Mouse (Mus musculus): ENCODE results near the gene Xpo6. TPM values are rescaled to one million over a fixed set of nuclear protein-coding genes. Genes with fewer than 3 reads are reported as not detected.

The Xpo6 gene
- total RNA-seq (2017): 57.4 and 73.4 TPM in 2 replicates

DNA sequence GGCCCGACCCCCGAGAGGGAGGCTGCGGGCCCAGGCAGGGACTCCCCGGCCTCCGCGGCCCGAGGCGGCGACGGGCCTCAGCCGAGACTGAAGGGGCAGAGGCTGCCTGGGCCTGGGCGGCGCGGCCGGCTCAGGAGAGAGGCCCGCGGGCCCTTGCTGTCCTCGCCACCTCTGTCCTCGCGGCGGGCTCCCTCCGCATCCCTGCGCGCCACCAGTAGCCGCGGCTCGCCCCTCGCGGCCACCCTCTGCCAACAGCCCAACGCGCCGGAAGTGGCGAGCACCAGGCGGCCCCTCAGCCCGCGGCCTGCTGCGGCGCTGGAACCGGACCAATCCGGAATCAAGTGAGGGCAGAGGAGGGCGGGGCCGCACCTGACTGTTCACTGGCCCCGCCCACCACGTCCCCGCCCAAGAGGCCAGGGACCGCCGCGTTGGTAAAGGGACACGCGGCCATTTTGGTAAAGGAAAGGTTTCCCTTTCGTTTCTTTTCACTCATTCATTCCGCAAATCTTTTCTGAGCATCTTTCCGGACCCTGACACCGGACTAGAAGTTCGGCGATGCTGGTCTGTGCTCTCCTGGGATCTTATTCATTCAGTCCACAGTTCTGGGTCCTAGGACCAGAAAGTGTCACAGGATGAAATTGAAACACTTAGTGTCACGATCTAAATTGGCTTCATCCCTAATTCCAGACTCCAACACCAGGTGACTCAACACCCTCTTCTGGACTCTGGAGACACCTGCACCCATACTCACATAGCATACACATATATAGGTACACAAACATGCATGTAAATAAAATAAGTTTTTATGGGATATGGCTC lies at the start of gene Xpo6:
Gene Xpo6, minus strand, starts transcription at position 324 of the 819 bp plus-strand sequence.
- peak; percentile 90 to 98 for ATAC-seq (replicated peaks in 1 of 2; ENCODE audit: insufficient read depth in 1 of 2, low FRiP score in 2 of 2, low TSS enrichment in 1 of 2, low read depth in 1 of 2, poor library complexity in 2 of 2, severe bottlenecking in 2 of 2)

DNA sequence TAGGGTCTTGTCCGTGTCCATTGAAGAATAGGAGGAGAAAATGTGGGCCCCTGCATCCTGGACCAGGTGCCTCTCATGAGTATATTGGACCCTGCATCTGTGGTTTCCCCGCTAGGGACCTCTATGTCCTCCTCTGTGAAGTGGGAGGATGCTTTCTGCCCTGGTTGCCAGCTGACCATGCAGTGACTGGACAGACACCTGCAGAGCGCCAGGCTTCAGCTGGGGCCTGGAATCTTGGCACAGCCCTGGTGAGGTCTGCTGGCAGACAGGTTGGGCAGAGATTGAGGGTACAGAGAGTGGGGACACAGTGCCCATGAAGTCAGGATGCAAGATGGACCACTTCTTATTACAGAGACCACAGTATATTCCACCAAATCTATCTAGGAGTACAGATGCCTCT lies 49.7 kb upstream of the Xpo6 start:
- no peak for ATAC-seq (replicated peaks in 1 of 2; ENCODE audit: insufficient read depth in 1 of 2, low FRiP score in 2 of 2, low TSS enrichment in 1 of 2, low read depth in 1 of 2, poor library complexity in 2 of 2, severe bottlenecking in 2 of 2)

DNA sequence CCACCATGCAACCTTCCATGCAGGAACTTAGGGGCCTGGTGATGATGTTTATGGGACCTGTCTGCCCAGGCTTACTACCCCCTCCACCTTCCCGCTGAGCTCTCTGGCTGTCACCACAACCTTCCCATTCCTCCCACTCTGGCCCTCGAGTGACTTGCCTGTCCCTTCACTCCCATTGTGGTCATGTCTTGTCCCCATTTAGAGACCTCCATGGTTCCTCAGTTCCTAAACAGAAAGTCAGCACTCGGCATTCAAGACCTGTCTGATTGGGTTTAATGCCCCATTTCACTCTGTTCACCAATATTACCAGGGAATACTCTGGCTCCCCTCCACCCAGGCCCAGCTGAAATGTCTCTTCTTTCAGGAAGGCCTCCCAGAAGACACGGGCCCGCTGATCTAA lies 48.8 kb upstream of the Xpo6 start:
- no peak for ATAC-seq (replicated peaks in 1 of 2; ENCODE audit: insufficient read depth in 1 of 2, low FRiP score in 2 of 2, low TSS enrichment in 1 of 2, low read depth in 1 of 2, poor library complexity in 2 of 2, severe bottlenecking in 2 of 2)

DNA sequence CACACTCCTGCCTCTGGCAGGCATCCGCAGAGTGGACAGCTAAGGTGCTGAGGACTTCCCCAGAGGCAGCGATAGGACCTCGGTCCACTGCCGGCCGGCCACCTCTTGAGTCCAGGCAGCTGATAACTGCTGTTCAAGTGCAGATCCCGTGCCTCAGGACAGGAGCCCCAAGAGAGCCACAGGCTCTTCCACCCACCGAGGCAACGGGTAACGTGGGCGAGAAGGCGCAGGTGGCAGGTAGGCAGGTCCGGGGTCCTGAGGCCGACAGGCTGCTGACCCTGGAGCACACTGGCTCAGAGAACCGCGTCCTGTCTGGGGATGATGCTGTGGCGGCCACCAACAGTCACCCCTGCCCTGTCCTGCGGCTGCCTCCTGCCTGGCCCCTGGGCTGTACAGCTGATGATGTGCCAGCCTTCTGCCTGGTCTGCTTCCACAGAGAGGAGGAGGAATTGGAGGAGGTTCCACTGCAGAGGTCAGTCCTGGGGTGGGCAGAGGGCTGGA lies 48.4 kb upstream of the Xpo6 start:
- ATAC-seq (replicated peaks in 1 of 2; ENCODE audit: insufficient read depth in 1 of 2, low FRiP score in 2 of 2, low TSS enrichment in 1 of 2, low read depth in 1 of 2, poor library complexity in 2 of 2, severe bottlenecking in 2 of 2): no peak; a peak in 1 of 4 replicates

DNA sequence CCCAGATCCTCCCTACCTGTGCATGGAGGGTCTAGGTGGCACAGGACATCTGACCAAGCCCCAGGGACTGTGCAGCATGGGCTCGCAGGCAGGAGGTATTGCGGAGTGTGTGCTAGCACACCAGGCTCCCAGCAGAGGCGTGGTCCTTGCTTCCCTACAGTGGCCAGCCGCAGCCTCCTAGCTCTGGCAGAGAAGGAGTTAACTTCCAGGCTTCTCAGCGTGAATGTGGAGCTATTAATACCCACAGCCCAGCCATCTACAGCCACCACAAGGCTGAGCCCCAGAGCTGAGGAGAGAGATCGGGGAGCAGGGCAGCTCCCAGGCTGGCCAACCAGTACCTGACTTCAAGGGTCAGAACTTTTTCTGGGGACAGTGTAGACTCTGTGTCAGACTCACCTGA lies 47.8 kb upstream of the Xpo6 start:
- ATAC-seq (replicated peaks in 1 of 2; ENCODE audit: insufficient read depth in 1 of 2, low FRiP score in 2 of 2, low TSS enrichment in 1 of 2, low read depth in 1 of 2, poor library complexity in 2 of 2, severe bottlenecking in 2 of 2): 0 out of 4 replicates have a peak, but pooled peaks of 1 of the 2 experiments have one; percentile 27

DNA sequence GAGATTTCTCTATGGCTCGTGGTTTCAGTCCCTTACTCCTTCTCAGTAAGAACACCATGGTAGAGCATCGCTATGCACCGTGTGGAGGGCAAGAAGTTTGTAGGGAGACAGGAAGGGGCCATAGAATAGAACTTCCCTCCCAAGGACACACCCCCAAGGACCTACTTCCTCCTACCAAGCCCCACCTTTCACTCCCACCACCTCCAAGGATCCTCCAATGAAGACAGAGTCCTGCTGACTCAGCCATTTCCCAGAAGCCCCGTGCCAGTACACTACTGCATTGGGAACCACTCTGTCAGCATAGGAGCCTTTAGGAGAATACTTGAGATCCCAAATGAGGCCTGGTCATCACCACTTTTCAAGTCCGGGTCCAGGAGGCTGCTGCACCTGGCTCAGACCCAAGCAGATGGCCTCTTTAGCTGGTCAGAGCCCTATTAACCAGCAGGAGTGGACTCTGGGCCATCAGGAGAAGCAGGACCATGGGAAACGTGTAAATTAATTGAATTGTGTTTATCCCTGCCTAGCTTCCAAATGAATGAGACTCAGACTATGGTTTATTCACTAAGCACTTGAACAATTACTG lies 44.0 kb upstream of the Xpo6 start:
- ATAC-seq (replicated peaks in 1 of 2; ENCODE audit: insufficient read depth in 1 of 2, low FRiP score in 2 of 2, low TSS enrichment in 1 of 2, low read depth in 1 of 2, poor library complexity in 2 of 2, severe bottlenecking in 2 of 2): peak; percentile 4 to 38; a peak in 1 of 4 replicates

DNA sequence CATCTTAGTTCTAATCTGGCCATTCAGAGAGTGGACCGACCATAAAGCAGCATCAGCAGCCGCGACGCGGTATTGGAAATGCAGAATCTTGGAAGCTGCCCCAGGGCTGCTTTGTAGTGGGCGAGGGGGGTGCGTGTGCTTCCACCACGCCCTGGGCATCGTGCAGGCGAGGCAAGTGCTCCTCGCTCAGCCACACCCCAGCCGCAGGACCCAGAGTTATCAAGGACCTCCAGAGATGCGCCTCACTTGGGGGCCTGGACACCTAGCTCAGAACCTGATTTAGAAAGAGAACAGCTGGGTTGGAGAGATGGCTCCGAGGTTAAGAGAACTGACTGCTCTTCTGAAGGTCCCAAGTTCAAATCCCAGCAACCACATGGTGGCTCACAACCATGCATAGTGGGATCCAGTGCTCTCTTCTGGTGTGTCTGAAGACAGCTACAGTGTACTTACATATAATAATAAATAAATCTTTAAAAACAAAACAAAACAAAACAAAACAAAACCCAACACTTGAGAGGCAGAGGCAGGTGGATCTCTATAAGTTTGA lies 40.6 kb upstream of the Xpo6 start:
- no peak for ATAC-seq (replicated peaks in 1 of 2; ENCODE audit: insufficient read depth in 1 of 2, low FRiP score in 2 of 2, low TSS enrichment in 1 of 2, low read depth in 1 of 2, poor library complexity in 2 of 2, severe bottlenecking in 2 of 2)

DNA sequence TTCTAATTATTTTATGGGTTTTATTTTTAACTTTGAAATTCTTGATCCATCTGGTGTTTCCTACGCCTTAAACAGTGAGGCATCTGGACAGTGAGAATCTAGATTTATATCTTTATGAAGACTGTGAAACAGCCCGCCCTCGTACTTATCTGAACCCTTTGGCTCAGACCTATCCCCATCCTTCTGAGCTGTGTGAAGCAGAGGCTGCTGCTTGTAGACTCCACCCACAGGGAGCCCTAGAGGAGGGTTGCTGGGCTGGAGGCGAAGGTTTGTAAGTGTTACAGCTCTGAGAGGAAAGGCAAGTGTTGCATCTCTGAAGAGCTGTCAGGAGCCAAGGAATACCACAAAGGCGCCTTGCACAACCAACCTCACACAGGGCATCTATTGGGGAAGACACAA lies 36.5 kb upstream of the Xpo6 start:
- ATAC-seq (replicated peaks in 1 of 2; ENCODE audit: insufficient read depth in 1 of 2, low FRiP score in 2 of 2, low TSS enrichment in 1 of 2, low read depth in 1 of 2, poor library complexity in 2 of 2, severe bottlenecking in 2 of 2): peak in 1 of 2 experiments; percentile 30; a peak in 1 of 4 replicates

DNA sequence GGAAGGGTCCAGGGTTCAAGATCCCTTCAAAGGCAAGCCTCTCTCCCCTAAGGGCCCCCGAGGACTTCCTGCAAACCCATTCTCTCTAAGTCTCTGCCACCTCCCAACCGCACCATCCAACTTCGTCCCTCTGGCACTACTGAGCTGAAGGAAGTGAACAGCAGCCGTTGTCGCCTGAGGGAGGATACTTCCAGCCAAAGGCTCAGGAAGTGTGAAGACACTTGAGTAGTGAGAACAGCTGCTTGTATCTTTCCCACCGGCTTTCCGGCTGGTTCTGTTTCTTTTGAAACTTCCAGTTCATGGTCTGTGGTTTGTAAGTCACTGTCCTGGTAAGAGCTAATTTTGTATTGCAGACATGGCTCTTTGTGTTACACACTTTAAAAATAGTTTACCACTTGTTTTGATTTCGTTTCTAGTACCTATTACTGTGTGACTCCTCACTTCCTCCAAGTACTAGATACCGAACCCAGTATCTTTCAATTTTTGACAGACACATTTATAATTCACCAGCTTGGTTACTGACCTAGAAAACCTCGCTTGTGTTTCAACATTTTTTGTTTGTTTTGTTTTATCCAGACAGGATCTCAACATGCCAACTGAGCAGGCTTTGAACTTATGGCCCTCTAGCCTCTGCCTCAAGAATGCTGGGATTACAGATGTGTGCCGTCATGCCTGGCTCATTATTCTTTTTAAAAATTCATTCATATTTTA lies 35.9 kb upstream of the Xpo6 start:
- ATAC-seq (replicated peaks in 1 of 2; ENCODE audit: insufficient read depth in 1 of 2, low FRiP score in 2 of 2, low TSS enrichment in 1 of 2, low read depth in 1 of 2, poor library complexity in 2 of 2, severe bottlenecking in 2 of 2): peak; percentile 69 to 75

DNA sequence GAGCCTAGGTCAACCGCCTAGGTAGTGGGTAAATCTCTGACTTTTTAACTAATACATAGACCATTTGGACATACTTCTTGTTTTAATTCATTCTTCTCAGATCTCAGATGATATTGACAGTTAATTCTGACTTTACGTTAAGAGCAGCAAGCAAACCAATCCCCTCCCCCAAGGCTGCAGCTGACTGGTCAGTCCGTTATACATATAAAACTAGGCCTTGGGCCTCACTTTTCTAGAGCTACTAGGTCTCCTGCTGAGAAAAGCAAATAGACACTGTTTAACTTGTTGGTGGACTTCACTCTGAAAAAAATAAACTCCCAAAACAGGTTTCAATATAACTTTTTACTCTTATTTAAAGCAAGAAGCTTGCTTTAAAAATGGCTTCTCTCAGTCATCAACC lies 34.3 kb upstream of the Xpo6 start:
- no peak for ATAC-seq (replicated peaks in 1 of 2; ENCODE audit: insufficient read depth in 1 of 2, low FRiP score in 2 of 2, low TSS enrichment in 1 of 2, low read depth in 1 of 2, poor library complexity in 2 of 2, severe bottlenecking in 2 of 2)

DNA sequence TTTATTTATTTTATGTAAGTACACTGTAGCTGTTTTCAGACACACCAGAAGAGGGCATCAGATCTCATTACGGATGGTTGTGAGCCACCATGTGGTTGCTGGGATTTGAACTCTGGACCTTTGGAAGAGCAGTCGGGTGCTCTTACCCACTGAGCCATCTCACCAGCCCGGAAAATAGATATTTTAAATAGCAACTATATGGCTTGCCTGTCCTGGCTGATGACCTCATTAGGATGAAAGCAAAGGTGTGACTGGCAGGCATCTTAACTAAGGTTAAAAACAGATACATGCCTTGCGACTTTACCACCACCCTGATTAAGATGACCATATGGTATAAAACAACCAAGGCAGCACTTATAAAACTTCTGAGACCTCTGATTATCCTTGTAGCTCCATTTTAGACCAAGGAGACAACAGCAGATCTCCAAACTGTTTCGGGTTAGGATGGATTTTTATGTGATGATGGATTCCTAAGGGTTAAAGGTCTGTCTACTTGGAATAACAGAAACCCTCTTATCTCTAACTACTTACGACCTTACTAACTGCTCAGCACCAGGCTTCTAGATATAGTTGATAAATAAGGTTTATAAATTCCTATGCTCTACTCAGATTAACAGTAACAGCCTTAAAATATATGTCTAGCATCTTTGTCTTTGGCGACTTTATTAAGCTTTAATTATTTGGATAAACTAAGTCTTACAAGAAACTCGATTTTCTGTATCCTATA lies 32.2 kb upstream of the Xpo6 start:
- ATAC-seq (replicated peaks in 1 of 2; ENCODE audit: insufficient read depth in 1 of 2, low FRiP score in 2 of 2, low TSS enrichment in 1 of 2, low read depth in 1 of 2, poor library complexity in 2 of 2, severe bottlenecking in 2 of 2): no peak

DNA sequence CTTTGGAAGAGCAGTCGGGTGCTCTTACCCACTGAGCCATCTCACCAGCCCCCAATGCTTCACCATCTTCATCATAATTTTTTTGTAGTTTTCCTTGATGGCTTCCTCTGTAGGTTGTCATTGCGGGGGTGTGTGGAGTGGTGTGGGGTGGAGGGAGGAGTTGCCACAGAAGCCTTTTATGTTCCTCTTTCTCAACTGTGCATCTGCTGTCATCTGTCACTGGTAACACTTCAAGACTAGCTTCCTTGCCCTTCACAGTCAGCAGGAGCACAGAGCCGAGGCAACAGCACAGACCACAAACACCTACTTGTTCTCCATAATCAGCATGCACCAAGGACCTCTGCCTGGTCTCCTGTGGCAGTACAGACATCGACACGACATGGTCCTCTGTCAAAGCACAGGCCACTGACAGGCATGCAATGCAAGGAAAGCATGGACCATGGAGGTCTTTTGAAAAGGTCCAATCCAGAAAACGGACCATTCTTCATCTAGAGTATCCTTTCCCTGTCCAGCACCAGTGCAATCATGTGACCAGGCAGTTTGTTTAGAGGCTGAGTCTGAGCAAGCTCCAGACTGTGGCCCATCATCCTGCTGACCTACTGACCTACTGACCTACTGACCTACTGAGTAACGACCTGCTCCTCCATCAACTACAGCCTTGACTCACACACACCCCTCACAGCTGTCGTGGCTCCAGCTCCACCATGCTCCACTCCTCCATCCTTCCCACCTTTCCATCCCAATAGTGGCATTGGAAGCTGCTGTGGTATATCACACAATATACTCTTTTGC lies 30.3 kb upstream of the Xpo6 start:
- peak; percentile 99 to 100 for ATAC-seq (replicated peaks in 1 of 2; ENCODE audit: insufficient read depth in 1 of 2, low FRiP score in 2 of 2, low TSS enrichment in 1 of 2, low read depth in 1 of 2, poor library complexity in 2 of 2, severe bottlenecking in 2 of 2)

DNA sequence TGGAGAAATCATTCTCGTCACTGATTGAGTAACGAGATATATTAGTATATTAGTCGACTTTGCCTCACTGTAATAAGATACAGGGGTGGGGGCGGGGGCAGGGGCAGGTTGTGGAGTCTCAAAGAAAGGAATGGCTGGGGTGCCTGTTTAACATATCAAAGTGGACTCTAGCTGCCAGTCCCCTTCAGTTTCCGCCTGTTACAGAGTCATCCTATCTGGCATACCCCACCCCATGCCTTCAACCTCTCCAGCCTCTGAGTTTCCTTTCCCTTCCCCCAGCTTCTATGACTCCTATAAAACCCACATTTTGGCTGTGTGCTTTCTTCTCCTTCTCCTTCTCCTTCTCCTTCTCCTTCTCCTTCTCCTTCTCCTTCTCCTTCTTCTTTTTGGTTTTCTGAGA lies 25.8 kb upstream of the Xpo6 start:
- no peak for ATAC-seq (replicated peaks in 1 of 2; ENCODE audit: insufficient read depth in 1 of 2, low FRiP score in 2 of 2, low TSS enrichment in 1 of 2, low read depth in 1 of 2, poor library complexity in 2 of 2, severe bottlenecking in 2 of 2)

DNA sequence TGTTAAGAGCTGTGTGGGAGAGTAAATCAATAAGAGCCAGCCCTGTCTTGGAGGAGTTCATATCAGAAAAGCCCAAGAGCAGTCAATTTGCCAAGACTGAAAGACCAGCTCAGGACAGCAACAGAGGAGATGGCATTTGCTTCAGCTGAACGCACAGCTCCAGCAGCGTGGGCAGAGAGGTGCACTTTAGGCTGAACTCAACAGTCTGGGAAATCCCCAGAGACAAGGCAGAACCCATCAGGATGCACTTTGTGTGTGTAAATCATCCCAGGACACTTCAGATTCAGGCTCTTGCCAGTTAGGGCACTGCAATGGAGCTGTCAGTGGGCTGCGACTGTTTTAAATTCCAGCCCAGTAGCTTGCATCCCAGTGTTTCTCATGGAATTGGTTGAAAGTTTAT lies 22.5 kb upstream of the Xpo6 start:
- no peak for ATAC-seq (replicated peaks in 1 of 2; ENCODE audit: insufficient read depth in 1 of 2, low FRiP score in 2 of 2, low TSS enrichment in 1 of 2, low read depth in 1 of 2, poor library complexity in 2 of 2, severe bottlenecking in 2 of 2)

DNA sequence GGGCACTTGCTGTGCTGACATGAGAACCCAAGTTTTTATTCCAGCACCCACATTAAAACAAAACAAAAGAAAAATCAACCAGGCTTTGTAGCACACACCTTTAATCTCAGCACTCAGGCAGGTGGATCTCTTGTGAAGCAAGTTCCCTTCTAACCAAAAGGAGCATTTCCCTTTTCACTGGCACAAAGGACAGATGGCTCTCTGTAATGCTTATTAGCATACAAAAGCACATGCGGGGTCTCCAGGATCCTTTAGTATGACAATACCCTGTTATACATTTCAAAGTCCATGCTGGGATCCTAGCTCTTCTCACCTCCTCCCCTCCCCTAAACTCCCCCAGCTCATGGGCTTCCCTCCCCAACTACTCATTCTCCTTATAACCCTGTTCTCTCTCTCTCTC lies 20.3 kb upstream of the Xpo6 start:
- ATAC-seq (replicated peaks in 1 of 2; ENCODE audit: insufficient read depth in 1 of 2, low FRiP score in 2 of 2, low TSS enrichment in 1 of 2, low read depth in 1 of 2, poor library complexity in 2 of 2, severe bottlenecking in 2 of 2): no peak

DNA sequence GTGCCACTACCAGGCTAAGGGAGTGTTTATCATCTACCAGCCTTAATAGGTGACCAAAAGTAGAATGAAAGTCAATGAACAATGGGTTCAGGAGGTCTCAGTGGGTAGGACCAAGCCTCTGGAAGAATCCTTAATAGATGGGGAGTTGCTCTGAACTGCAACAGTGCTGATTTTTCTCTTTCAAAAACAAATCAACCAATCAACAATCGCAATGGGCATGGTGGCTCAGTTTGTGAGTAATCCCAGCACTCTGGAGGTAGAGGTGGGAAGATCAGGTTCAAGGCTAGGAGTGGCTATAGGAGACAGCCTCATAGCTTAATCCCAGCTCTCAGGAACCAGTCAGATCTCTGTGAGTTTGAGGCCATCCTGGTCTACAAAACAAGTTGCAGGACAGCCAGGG lies 18.0 kb upstream of the Xpo6 start:
- ATAC-seq (replicated peaks in 1 of 2; ENCODE audit: insufficient read depth in 1 of 2, low FRiP score in 2 of 2, low TSS enrichment in 1 of 2, low read depth in 1 of 2, poor library complexity in 2 of 2, severe bottlenecking in 2 of 2): no peak

DNA sequence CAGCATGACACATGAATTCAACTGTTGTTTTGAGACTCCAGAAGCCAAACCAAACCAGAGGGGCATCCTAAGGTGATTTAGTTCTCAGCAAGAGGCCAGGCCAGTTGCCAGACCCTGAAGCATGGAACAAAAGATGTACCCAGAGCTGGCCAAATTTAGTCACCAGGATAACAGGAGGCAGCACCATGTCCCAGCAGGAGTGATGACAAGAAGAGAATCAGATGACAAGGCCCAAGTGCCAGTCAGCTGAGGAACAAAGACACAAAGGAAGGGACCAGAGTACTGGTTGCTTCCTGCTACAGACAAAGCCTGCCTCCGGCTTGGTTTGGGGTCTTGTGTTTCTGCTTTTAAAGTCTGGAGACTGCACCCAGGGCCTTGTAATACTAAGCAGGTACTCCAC lies 16.6 kb upstream of the Xpo6 start:
- ATAC-seq (replicated peaks in 1 of 2; ENCODE audit: insufficient read depth in 1 of 2, low FRiP score in 2 of 2, low TSS enrichment in 1 of 2, low read depth in 1 of 2, poor library complexity in 2 of 2, severe bottlenecking in 2 of 2): no peak

Measured in hematopoietic stem cell, adult 5-6 weeks (primary cell).